Mouse (Mus musculus) erythroid progenitor cell, adult 5-6 weeks (primary cell): ENCODE results near the gene Fgf12. TPM values are rescaled to one million over a fixed set of nuclear protein-coding genes. Genes with fewer than 3 reads are reported as not detected.

Experiments used
- ATAC-seq: replicated peaks from 2 replicates; pipeline ENCODE4 v1.8.0; 2016; ENCODE audit warnings: moderate number of reproducible peaks, mild to moderate bottlenecking, moderate TSS enrichment, inconsistent platforms; ENCODE audit not compliant: poor library complexity, low FRiP score, severe bottlenecking
- total RNA-seq, 2 experiments: library from RNA; stranded (forward) in 1 of 2; stranded (reverse) in 1 of 2; fragments of 150-400 nt in 1 of 2; fragments of 186-747, 209-891 nt in 1 of 2; gene quantifications; 2 replicates each; pipeline versions ENCODE4 v1.2.3 to v1.2.4; 2015 to 2017; ENCODE audit warnings: low replicate concordance in 2 of 2

The Fgf12 gene
- total RNA-seq, 2 experiments from 2014 or later: not detected

DNA sequence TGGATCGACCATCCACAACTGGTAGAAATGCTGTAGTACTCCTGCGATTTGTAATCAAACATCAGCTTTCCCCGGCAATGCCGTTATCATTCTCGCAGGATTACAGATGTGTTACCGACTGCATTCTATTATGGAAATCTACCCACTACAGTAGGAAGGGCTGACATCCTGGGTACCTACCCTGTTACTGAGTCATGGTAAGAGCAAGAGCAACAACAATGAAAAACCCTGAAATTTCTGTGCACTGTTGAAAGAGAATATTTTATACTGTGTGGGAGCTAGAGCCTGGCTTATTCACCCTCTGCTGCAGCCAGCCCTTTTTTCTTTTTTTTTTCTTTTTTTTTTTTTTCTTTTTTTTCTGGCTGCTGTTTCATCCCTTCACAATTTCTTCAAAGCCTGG lies 126.6 kb downstream of the Fgf12 start:
- ATAC-seq: no peak

DNA sequence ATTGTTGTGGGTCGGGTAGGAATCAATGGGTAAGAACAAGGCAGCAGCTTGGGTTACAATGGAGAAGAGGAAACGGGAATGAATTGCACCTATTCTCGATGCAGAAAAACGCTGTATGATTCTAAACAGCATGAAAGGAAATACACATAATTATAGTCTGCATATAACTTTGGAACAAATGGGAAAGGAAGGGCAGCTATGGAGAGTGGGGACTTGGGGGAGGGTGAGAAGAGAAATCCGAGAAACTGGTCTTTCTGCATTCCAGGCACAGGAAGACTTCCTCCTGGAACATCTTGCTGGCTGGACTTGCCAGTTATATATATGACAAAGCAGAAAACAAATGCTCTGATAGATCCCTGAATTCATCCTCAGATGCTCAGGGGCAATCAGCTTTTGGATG lies 127.2 kb downstream of the Fgf12 start:
- ATAC-seq: no peak

- no peak for ATAC-seq
Measured at GRCm38 (mm10) chr16:28614412-28614811, 138.5 kb downstream of the Fgf12 start.

- no peak for ATAC-seq
Measured at GRCm38 (mm10) chr16:28610940-28611339, 141.9 kb downstream of the Fgf12 start.

DNA sequence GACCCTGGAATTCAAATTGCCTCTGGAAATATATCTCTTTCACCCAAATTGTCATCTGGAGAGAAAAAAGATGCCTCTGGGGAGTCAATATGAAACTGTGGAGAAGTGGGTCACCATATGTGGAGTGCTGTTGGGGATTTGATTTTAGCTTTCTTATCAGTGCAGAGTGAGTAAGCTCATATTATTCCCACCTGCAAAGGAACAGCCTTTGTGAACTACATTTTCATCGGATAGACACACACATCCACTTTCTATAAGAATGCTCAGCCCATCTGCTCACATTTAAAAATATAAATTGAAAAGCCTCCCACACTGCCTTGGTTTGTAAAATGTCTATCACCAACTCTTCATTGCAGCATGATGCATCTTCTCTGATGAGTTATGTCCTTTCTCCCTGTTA lies 149.7 kb downstream of the Fgf12 start:
- ATAC-seq: no peak

DNA sequence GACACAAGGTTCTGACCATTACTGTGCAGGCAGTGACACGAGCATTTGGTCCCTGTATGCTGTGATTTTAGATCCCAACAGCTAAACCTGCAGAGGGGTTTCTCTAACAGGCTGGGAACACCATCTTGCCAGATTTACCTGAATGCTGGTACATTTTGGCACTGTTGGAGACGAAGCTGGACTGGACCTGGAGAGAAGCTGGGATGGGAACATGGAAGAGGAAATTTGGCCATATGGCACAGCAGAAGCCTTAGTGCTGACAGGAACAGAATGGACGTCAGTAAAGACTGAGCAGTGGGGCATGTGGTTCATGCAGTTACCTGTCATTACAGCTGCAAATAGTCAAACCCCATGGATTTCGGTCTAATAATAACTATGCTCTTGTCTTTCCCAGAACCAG lies 151.1 kb downstream of the Fgf12 start:
- no peak for ATAC-seq

DNA sequence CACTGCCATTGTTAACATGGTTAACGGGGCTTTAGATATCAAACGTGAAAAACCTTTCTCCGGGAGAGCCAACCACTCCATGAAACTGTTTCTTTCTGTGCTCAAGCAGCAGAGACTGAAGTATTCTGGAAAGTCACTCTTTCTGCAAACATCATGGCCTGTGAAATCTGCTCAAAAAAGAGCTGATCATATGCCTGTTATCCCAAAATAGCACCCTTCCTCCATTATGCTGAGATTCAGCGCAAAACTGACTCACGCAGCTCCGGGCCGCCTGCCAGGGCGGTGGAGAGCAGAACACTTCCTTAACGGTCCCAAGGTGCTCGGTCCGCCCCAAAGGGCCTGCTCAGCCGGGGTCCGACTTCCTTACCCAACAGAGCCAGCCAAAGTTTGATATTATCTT lies 156.8 kb downstream of the Fgf12 start:
- ATAC-seq: no peak

GRCm38 (mm10) chr16:28593075-28593915 lies 159.6 kb downstream of the Fgf12 start:
- ATAC-seq: no peak

DNA sequence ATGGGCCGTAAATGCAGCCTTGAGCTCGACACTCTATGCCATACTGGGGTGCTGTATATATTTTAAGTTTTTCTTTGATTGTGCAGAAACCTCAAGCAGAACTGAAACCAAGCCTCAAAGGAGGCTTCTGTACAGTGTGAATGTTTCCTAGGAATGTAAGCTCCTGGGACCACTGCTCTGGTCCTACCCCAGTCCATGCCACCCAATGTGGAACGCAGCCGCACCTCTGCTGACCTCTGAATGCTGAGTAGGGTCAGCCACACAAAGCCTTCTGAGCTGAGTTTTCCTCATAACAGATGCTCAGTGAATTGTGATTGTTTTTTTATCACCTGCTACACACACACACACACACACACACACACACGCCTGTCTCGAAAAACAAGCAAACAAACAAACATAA lies 160.4 kb downstream of the Fgf12 start:
- no peak for ATAC-seq

GRCm38 (mm10) chr16:28591583-28591982 lies 161.3 kb downstream of the Fgf12 start:
- ATAC-seq: no peak

- no peak for ATAC-seq
Measured at GRCm38 (mm10) chr16:28572212-28572611, 180.7 kb downstream of the Fgf12 start.

DNA sequence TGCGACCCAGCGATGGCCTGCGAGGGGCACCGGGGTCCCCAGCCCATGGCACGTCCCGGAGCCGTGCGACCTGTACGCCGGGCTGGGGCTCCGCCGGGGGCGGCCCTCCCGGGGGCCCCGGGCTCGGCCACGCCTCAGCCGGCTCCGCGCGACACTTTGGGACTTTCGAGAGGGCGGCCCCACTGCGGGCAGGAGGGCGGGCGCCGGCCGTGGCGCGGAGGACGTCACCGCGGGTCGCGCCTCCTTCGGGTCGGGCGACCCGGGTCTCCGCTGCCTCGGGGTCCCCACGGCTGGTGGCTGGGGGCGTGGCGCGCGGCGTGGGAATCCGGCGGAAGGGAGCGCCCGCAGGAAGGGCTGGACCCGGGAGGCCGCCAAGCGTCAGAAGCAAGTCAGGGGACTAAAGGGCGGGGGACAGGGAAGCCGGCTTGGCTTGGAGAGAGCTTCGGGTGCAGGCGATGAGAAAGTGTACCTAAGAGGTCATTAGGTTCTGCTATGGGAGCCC lies 188.1 kb downstream of the Fgf12 start:
- no peak for ATAC-seq

GRCm38 (mm10) chr16:28564075-28564715 lies 188.7 kb downstream of the Fgf12 start:
- ATAC-seq: no peak

DNA sequence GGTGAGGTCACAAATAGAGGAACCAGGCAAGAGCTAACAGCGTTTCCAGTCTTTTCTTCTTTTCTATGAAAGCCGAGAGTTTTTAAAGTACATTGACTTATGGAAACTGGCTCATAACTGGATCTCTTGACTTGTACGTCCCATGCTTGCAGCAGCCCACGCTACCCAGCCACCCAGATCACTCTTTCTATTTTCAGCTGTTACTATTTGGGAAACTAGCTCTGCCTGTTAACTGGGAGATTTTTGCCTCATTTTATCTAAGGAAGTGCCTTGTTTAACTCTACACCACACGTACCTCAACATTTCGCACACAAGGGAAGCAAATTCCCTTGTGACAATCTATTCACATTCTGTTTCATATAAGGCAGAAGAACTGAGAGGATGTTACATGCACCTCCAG lies 190.0 kb downstream of the Fgf12 start:
- ATAC-seq: no peak

- ATAC-seq: no peak
Measured at GRCm38 (mm10) chr16:28555219-28555618, 197.6 kb downstream of the Fgf12 start.

DNA sequence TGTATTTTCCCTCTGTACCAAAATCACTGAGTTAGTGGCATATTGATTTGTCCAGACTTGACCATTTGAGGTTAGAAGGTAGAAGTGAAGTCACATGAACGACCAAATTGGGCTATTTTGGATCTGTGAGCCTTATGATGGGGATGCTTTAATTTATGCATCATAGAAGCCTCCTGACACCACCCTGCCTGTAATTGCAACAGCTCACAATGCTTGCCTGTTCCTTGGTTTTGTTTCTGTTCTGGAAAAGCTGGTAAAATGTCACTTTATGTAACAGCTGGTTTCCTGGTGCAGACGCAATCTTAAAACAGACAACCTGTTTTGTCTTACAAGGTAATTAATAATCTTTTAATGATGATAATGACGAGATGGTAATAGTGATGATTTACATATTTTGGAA lies 213.4 kb downstream of the Fgf12 start:
- no peak for ATAC-seq

GRCm38 (mm10) chr16:28517596-28518524 lies 235.0 kb downstream of the Fgf12 start:
- ATAC-seq: no peak

GRCm38 (mm10) chr16:28512446-28512845 lies 240.4 kb downstream of the Fgf12 start:
- ATAC-seq: no peak

DNA sequence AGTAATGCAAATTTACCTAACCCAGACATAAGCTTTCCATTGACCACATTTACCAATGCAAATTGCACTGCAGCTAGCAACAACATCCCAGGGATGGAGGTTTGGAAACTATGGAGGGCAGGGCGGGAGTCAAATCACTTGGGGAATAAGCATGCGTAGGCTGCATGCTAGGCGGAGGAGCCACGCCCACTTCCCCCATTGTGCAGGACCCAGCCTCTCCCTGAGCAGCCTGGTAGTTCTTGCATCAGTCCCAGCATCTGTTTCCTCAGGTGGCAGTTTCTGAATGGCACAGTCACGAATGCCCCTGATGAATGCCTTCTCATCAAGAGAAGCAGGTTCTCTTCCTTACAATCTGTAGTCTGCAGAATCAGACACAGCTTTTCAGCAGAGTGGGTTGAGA lies 241.5 kb downstream of the Fgf12 start:
- no peak for ATAC-seq

DNA sequence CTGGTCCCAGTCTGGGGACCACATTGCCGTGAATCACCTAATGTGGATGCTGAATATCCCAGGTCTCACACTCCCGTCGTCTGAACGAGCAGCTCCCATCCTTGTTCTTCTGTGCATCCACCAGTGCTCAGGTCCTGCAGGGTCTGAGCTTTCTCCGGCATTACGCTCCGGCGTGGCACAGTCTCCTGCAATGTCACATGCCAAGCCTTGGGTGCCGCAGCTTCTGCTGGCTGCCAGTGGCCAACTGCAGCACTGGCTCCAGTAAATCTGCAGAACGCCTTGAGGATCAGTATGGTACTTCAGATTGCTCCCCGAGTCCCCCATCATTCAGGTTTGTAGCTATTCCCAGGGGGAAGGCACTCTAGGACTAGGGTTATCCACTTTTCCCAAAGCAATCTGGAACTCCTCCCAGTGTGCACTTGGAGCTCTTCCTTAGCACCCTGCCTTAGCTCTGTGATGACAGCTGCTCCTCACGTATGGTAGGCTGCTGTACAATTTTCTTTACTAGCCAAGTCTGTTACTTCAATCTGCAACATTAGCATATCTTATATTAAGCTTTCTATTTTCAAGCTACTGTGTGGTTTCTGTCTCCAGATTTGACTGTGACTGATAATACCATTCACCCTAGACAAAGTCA lies 254.8 kb downstream of the Fgf12 start:
- no peak for ATAC-seq
